ENCODE assay signal across 9 mouse cellular contexts in the genomic region with DNA sequence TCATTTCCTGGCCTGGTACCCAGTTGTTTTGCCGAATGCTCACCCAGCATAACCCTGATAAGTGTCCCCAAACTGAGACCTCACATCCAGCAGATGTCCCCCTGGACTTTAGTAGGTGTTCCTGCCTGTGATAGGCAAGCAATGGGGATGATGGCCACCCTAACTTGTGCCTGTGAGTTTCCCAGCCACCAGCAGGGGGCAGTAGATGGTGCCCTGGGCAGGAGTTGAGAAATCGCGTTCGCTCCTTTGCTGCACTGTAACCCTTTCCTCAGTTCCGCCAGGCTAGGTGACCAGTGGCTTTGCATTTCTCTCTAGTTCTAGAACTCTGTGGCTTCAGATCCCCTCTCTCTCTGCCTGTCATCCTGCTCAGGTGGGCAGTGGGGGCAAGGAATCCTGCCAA.
A peak's percentile ranks its signal among the peaks of the same experiment; 100 is the strongest.
DNase-seq lines count a peak whose midpoint lies in the region; ATAC-seq and TF ChIP-seq lines count a peak whose summit lies in the region.
"Had no signal": no experiment of that assay in that cellular context is flagged by ENCODE, and none has a peak within 500 bp of the region (broad histone marks: within the 10 kb centered on the region; RNA-seq: fewer than 3 reads in every experiment).

No protein-coding gene starts in this region.

- no peak overlapping the region for H3K4me2 ChIP-seq in liver, embryonic 12.5 days
- H3K4me2 ChIP-seq: heart, embryonic 15.5 days had no signal

- H3K27me3 ChIP-seq in cerebellum, adult 2 months (ENCODE audit: control insufficient read depth, insufficient read depth, low read length) = no peaks in the 10 kb centered on the region; the same call in 1 of the 2 replicates
- H3K27me3 ChIP-seq in liver, adult 2 months (ENCODE audit: control insufficient read depth, insufficient read depth, low read length) = no peaks in the 10 kb centered on the region
- peaks cover 6% of the 10 kb centered on the region; the same call in 1 of the 2 replicates for H3K27me3 ChIP-seq in liver, embryonic 12.5 days (replicated peaks)

- H3K27ac ChIP-seq in cerebellum, adult 2 months (ENCODE audit: insufficient read depth, low read length) = no peak overlapping the region
- no peak overlapping the region for H3K27ac ChIP-seq in liver, adult 2 months (replicated peaks; ENCODE audit: insufficient read depth, low read depth, low read length)
- H3K27ac ChIP-seq in liver, embryonic 12.5 days = no peak overlapping the region
- H3K27ac ChIP-seq: heart, embryonic 15.5 days had no signal

- no peaks in the 10 kb centered on the region for H3K4me1 ChIP-seq in cerebellum, adult 2 months (ENCODE audit: control insufficient read depth, insufficient read depth, low read length)
- no peaks in the 10 kb centered on the region for H3K4me1 ChIP-seq in liver, adult 2 months (ENCODE audit: control insufficient read depth, insufficient read depth, low read length)
- no peaks in the 10 kb centered on the region for H3K4me1 ChIP-seq in liver, embryonic 12.5 days
- H3K4me1 ChIP-seq: heart, embryonic 15.5 days had no signal

- H3K79me2 ChIP-seq in liver, adult 2 months (ENCODE audit: control insufficient read depth, insufficient read depth, low read length) = no peaks in the 10 kb centered on the region

- H3K9ac ChIP-seq in liver, adult 2 months (ENCODE audit: low read depth, low read length) = no peak overlapping the region
- no peak overlapping the region for H3K9ac ChIP-seq in liver, embryonic 12.5 days
- H3K9ac ChIP-seq: heart, embryonic 15.5 days had no signal

- H3K4me3 ChIP-seq in cerebellum, adult 2 months (replicated peaks; ENCODE audit: insufficient read depth, low read depth, low read length) = no peak overlapping the region
- no peak overlapping the region for H3K4me3 ChIP-seq in liver, adult 2 months (ENCODE audit: insufficient read depth, low read depth, low read length)
- H3K4me3 ChIP-seq in liver, embryonic 12.5 days = no peak overlapping the region
- H3K4me3 ChIP-seq: heart, embryonic 15.5 days had no signal

- H3K36me3 ChIP-seq in liver, adult 2 months (ENCODE audit: control insufficient read depth, insufficient read depth, low read length) = no peaks in the 10 kb centered on the region
- H3K36me3 ChIP-seq in liver, embryonic 12.5 days = no peaks in the 10 kb centered on the region
- H3K36me3 ChIP-seq: heart, embryonic 15.5 days had no signal

- DNase-seq in cerebellum, adult 2 months = peak in 1 of 2 experiments; percentile 29
- no peak for DNase-seq in cerebellum, adult 9-10 months
- DNase-seq in liver, adult 2 months (ENCODE audit: extremely low read depth, low read depth, low spot score) = peak; percentile 13
- DNase-seq in c-Kit-positive CD71-positive TER-119-positive erythroid progenitor cells, embryonic 14.5 days (ENCODE audit: low spot score) = peak; percentile 17
- DNase-seq in kidney, postnatal 4 days = peak; percentile 61 to 62
- peak; percentile 76 for DNase-seq in retina, embryonic 14.5 days (ENCODE audit: low spot score)
- no peak for DNase-seq in frontal cortex, postnatal 36 days (ENCODE audit: low spot score in 2 of 2)

- no peak for ATAC-seq in liver, embryonic 12.5 days

- 48% methylated on average over 5 of the region's 5 CpGs for WGBS in cerebellum, adult 2 months
- 16% methylated on average over 5 of the region's 5 CpGs for WGBS in liver, adult 2 months
- 12% methylated on average over 5 of the region's 5 CpGs for WGBS in liver, embryonic 12.5 days (ENCODE audit: insufficient replicate concordance)

- H3K9me3 ChIP-seq in liver, embryonic 12.5 days (replicated peaks) = no peaks in the 10 kb centered on the region
- H3K9me3 ChIP-seq: heart, embryonic 15.5 days had no signal

- peak; percentile 66 for TF ChIP-seq CTCF in cerebellum, adult 2 months (IDR thresholded peaks at IDR 0.05; ENCODE audit: borderline replicate concordance, insufficient read depth, low read depth, low read length)
- peak; percentile 93 for TF ChIP-seq CTCF in liver, adult 2 months (IDR thresholded peaks at IDR 0.05; ENCODE audit: low read depth, low read length)

- TF ChIP-seq POLR2A in cerebellum, adult 2 months (IDR thresholded peaks at IDR 0.05; ENCODE audit: borderline replicate concordance, insufficient read depth, low read length) = no peak
- TF ChIP-seq POLR2A in liver, adult 2 months (IDR thresholded peaks at IDR 0.05; ENCODE audit: extremely low read depth, insufficient read depth, low read length) = no peak

Comparison
In these comparisons a context has a peak if more than half of its experiments do, and no peak if none do; other contexts are left out.
1. DNase-seq: peak in liver, adult 2 months (single experiment), c-Kit-positive CD71-positive TER-119-positive erythroid progenitor cells, embryonic 14.5 days (single experiment), kidney, postnatal 4 days (2 of 2) and retina, embryonic 14.5 days (single experiment); none in cerebellum, adult 9-10 months (single experiment) and frontal cortex, postnatal 36 days (0 of 2).